Mouse (Mus musculus) CD4-positive, CD25-positive, alpha-beta regulatory T cell, adult 4 months (primary cell): ENCODE measurements at regions not wholly inside any gene's neighbourhood (a gene's known extent, or its start where the extent isn't known, plus 50 kb on each side); places are given as distances from the start of the nearest gene placed in this dataset.

ENCODE experiments used
- ATAC-seq: one replicate; pipeline ENCODE4 v1.8.0; 2017

DNA sequence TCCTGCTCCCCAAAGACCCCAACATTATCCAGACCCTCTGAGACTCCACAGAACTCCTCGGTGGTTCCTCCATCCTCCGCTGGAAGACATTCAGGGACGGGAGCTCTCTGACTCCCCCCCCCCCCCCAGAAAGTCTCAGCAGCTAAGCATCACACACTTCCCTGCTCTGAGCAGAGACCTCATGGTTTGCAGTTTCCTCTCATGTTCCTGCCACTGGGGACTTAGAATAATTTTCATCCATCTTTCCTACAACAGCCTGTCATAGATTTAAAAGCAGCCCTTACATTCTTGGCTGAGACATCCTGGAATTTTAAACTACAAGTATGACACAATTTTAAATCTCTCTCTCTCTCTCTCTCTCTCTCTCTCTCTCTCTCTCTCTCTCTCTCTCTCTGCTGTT is 69.2 kb downstream of the Gpr65 start:
- ATAC-seq: no peak

DNA sequence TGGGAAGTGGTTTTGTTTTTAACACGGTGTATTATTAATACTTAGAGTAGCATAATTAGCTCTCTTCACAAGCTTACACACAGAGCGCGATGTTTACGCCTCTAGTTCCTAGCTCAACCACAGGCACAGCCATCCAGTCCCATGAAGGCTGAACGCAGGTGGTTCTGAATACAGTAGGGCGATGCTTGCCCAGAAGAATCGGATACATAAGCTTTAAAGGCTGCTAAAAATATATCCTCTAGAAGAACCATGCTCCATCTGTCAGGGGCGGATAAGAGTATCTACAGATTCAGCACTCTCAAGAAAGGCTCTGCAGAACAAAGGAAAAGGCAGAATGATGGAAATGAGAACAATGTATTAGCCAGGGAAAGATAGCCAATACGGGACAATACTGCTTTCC is 71.1 kb downstream of the Gpr65 start:
- no peak for ATAC-seq

DNA sequence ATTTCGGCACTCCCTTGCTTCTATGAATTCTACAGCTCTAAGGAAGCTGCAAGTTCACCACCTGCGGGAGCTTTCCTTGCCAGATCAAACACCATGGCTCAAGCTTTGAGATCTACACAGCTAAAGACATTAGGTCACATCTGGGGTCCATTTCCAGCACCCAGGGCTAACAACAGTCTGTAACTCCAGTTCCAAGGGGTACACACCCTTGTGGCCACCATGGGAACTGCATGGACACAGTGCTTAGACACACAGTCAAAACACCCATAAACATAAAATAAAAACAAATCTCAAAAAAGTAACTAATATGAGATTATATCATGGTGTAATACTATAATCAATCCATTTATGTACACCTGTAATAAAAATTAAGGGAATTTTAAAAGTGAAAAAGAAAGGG is 73.7 kb downstream of the Gpr65 start:
- ATAC-seq: peak; percentile 61

DNA sequence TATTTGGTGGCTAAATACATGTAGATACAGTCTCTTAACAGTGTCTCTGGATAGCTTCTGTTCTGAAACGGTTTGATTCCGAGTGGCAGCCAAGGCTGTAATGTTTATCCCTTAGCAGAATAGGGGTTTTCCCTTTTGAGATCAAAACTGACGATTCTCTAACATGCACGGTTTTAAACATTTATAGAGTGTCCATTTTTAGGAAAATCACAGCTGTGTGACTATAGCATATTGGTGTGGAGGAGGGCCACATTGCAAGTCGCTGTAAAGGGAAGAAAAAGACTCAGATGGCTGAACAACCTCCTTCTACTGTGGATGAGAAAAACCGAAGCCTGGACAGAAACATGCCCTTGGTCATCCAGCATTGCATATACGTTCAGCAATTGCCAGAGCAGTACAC is 75.2 kb downstream of the Gpr65 start:
- no peak for ATAC-seq

DNA sequence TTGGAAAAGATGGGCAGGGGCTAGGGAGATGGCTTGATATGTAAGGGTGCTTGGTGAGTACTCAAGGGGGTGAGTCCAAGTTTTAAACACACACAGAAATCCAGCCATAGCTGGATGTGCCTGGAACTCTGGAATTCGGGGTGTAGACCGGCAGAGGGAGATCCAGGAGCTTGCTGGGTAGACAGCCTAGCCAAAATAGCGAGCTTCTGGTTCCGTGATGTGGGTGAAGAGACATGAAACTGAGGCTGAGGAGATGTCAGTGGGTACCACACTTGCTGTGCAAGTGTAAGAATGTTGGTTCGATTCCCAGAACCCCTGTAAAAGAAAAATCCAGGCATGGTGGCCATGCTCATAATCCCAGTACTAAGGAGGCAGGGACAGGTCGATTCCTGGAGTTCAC is 78.6 kb downstream of the Gpr65 start:
- ATAC-seq: no peak

DNA sequence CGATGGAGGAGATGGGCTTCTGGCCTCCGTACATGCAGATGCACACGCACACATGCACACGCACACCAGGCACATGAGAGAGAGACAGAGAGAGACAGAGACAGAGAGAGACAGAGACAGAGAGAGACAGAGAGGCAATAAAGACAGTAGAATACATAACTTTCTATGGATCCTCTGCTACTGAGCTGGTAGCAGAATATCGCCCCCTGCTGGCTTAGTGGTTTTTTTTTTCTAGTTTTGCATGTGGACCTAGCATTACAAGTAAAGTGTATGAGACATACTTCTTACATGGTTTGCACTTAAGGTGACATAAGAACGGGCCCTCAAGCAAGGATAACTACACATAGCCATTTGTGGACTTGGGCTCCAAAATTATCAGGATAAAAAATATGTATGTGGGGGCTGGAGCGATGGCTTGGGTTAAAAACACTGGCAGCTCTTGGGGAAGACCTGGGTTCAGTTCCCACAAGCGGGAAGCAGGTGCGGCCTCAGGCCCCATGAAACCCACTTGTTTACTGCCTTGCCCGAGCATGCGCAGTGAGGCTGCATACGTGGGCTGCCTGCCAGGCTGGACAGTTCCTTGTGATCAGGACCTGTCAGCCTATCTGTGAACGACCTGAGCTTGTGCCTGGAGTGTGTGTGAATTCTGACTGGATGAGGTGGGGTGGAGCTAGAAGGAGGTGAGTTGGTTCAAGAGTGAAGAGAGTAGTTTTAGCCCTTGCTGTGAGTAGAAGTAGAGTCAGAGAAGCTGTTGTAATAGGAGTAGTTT is 79.3 kb downstream of the Gpr65 start:
- ATAC-seq: no peak

DNA sequence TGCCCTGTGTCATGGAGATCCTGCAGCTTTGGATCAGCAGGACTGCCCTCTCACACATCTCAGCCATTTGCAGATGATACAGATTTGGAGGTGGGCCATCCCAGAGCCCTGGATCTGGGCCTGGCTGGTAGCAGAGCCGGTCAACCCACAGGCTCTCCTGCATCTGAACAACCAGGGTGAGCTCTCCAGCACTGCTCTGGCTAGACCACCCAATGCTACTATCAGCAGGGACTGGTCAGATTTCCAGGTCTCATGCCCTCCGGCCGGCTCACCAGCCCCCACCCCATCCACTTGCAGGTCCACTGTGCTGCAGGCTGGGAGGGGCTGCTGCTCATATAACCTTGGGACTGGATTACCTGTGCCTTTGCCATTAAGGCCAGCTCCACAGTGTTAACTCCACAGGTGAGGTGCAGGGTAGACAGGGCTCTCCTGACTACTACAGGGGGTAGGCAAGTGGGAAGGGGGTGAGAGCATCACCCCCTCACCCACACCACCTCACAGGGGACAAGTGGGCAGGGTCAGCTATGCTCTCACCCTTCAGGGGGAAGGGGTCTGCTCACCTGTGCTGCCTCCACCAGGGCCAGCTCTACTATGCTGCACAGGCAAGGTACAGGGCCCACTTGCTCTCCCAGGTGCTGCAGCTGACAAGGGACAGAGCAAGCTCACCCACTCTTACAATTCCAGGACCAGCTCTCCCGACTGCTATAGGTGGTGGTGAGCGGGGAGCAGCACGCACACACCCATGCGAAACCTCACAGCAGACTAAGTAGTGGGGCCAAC is 81.6 kb downstream of the Gpr65 start:
- no peak for ATAC-seq

DNA sequence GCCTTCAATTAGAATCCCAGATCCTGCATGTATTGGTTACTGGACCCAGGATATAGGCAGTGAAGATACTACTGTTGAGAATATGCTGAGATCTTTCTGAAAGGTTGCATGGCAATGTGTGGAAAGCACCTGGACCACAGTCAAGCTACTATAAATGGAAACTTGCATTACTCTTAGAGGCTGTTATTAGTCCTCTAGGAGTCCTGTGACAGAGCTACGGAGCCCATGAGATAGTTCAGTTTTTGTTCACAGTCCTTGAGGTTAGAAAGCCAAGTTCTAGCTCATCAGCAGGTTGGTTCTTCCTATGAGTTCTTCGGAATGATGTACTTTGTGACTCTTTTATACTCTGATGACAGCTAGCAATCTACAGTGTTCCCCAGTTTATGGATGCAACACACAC is 84.0 kb downstream of the Gpr65 start:
- ATAC-seq: no peak

DNA sequence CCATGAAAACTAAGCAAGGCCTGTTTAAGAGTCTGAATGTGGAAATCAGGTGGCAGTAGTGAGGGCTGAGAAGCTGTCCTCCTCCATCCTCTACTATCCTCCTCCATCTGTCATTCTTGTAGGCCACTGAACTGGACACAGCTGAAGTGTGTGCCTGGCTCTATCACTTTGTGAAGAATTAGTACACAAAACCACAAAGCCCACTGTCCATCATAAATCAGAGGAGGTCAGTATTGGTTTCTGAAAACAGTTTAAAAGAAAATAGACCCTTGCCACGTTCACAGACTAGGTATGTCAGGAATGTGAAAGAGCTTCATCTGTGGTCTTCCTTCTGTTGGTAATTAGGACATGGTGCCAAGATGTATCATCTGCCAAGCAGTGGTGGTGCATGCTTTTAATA is 86.1 kb downstream of the Gpr65 start:
- no peak for ATAC-seq

DNA sequence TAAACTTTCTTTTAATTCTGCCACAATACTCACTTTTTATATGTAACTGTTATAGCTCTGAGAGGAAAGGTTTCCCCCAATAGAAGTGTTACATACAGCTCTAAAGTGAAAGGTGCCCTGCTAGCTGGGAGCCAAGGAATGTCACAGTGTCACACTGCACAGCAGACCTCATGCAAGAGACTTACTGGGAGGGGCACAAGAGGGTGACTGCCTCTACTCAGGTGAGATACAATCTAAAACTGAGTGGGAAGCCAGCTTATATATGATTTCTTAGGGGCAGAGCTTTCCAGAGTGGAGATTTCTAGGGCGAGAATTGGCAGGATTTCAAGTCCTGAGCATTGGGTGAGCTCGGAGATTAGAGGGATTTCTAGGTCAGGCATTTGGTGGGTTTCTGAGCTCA is 99.1 kb downstream of the Gpr65 start:
- ATAC-seq: no peak

DNA sequence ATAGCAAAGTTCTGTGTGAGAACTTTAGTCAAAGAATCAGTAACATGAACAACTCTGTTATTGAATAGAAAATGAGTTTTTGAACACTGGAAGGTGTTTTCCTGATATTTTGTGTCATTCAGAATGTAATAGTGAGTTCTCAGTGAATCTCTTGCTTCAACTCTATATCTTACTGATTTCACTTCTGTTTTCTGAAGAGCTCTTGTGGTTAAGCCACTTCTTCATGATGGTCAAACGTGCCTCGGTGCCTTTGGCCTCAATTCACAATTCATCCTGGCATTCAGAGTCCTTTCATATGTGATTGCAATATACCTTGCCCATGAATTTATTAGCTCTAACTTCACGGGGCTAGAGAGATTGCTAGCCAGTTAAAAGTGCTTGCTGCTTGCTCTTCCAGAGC is 102.3 kb downstream of the Gpr65 start:
- no peak for ATAC-seq

DNA sequence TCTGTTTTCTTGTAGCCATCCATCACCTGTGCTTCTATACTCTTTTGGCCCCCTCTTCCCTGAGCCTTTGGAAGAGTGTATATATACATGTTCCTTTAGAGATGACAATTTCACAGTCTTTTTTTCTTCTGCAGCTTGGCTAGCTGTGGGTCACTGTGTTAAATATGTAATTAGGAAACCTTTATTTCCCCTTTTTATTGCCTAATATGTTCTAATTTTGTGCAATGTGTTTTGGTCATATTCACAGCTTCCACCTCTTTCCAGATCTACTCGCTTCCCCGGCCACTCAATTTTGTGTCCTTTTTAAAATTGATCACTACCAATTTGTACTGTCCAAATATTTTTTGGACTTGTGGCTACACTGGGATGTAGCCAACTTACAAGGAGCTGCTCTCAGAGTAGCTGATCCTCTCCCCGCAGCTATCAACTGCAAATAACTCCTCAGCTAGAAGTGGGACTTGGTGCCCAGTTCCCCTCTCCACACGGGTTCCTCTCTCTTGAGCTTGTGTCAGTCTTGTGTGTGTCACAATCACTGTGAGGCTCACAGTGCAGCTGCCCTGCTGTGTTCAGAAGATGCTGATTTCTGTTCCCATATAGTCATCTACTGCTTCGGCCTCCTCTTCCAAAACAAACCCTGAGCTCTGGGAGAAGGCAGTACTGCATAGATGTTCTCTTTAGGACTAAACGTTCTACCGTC is 106.9 kb downstream of the Gpr65 start:
- no peak for ATAC-seq
